Mouse (Mus musculus) cerebral cortex, adult 2 months (tissue): ENCODE results near the gene Cpne4.

Experiments
- WGBS: fragments of 180-500 bp; shearing (Covaris S2); methylation state at CpG from one replicate; pipeline ENCODE4 v1.1.7; 2018; 5-methylcytosine and 5-hydroxymethylcytosine counted together

Cpne4 gene

DNA sequence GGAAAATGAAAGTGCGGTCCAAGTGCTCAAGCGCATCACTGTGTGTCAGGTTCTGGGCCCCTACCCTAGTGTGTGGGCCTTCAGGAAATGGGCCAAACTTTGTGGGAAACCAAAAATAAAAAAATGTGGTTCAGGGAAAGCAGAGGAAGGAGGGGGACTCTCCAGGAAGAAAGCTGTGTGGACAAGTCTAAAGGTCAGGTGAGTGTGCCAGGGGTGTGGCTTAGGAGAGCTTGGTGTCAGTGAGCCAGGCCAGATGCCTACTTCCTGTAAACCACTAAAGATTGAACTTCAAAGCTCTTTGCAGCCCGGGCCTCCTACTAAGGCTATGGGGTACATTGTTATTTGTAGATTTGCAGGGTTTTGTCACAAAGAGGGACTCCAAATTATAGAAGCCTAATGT lies 327.1 kb downstream of the Cpne4 start:
- WGBS: 47% methylated on average over 3 of the region's 3 CpGs

DNA sequence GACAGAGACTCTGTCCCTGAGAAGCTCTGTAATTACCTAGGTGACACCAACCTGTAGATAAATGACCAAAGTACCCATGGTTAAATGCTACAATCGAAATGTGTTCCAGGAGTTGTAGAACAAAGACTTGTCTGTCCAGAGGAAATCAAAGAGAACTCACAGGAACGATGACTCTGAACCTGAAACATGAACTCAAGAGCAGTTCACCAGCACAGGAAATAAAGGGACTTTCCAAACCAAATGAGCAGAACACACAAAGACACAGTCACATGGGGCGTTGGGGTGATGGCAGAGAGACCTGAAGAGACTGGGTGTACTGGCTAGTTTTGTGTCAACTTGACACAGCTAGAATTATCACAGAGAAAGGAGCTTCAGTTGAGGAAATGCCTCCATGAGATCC lies 329.9 kb downstream of the Cpne4 start:
- WGBS: 77% methylated on average over 3 of the region's 3 CpGs

DNA sequence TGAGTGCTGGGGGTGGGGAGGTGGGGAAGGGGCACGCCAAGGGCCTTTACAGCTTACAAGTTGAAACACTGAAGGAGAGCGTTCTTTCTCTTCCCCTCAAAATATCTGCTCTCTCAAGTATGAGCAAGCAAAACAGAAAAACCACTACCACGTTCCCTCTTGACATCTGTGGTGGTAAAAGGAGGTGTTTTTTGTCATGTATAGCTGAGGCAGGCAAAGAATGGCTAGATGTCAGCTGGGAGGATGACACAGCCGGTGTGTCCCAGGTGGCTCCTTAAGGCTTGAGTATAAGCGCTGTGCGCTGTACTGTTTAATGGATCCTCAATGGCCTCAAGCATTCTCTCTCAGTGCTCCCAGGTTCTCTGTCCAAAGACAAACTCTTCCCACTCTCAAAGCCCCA lies 331.5 kb downstream of the Cpne4 start:
- 74% methylated on average over 6 of the region's 6 CpGs for WGBS

DNA sequence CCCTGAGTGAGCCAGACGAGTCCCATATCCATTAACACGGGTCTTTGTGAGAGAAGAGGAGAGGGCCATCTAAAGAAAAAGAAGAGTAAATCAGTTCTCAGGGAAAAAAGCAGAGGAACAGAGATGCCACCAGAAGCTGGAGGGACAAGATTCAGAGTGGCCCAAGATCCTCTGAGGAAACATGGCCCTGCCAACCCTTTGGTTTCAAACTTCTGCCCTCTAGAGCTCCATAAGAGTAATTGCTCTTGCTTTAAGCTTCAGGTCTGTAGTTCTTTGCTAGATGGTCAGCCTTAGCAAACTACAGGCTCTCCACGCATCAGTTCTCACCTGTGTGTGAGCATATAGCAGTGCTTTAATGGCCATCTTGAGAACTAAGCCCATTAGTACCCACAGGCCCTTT lies 343.4 kb downstream of the Cpne4 start:
- WGBS: 83% methylated on average over 3 of the region's 3 CpGs

DNA sequence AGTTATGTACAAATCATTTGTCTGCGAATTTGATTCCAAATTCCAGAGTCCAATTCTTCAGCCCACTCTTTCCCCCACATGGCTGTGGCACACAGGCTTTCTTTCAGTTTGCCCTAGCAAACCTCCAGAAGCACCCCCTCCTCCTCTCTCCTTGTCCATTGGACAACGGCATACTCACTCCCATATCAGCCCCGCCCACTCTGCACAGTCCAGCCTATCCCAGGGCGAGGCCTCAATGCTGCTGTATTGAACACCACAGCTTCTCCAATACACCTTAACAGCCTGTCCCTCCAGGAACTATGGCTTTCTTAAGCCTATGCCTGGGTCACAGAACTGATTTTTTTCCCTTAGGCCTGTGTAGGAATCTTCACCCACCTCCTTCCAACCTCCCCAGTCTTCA lies 348.3 kb downstream of the Cpne4 start:
- 82% methylated on average over 4 of the region's 4 CpGs for WGBS

DNA sequence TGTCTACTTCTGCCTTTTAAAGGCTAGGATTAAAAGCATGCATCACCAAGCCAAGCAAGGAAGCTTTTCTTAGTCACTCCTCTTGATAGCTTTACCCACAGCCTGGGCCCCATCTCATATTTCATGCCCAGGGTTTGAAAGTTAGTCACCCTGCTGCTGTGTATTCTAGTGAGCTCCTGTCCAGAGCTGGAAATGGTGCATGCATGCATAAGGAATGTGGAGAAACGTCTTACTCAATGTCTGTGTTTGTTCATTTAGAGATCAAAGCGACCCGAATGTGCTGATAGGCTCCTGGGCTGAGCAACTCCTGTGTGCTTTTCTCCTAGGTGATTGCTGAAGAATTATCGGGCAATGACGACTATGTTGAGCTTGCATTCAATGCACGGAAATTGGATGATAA lies 354.0 kb downstream of the Cpne4 start:
- WGBS: 69% methylated on average over 6 of the region's 6 CpGs

DNA sequence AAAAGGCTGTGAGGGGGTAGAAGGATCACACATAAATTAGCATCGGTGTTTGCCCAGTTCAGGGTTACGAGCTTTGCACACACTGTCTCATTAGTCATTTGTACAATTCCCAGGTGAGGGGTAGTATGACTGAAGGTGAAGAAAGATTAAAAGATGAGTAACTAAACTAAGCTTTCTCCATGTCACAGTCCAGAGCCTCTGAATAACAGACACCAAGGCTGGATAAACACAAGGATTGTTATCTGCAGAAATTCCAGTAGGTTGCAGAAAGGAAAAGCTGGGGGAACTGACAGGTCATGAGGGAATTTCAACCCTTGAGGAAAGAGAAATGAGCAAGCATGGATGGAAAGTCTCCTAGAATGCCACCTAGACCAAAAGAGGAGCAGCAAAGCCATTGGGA lies 354.7 kb downstream of the Cpne4 start:
- WGBS: 84% methylated on average over 2 of the region's 2 CpGs

DNA sequence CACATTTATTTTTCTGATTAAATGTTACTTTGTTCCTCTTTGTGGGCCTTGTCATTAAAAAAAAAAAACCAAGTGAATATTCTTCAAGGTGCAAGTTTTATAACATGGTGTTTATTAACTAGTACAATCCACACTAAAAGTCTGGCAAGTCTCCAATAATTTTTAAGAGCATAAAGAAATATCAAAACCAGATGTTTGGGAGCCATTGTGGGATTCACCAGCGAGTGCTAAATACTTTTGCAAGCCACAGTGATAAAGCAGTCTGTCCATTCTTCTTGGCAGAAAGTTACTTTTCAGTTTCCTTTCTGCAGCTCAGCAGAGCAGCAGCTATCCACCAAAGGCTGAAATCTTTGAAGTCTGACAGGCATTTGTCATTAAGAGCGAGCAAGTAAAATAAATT lies 365.6 kb downstream of the Cpne4 start:
- WGBS: 71% methylated on average over 2 of the region's 2 CpGs

DNA sequence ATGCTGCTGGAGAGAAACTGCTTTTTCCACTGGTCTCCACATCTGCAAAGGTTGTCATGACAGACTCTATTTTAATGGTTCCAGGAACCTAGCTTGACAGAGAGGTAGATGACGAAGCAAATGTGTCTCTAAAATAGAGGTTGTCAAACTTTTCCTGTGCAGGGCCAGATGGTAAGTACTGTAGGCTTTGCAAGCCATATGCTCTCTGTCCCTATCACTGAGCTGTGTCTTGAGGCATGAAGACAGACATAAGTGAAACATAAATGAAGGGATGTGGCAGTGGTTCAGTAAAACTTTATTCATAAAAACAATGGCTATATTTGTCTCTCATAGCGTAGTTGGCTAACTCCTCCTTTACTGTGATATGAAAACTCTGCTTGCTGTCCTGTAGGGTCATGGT lies 366.2 kb downstream of the Cpne4 start:
- WGBS: 42% methylated on average over 2 of the region's 2 CpGs

DNA sequence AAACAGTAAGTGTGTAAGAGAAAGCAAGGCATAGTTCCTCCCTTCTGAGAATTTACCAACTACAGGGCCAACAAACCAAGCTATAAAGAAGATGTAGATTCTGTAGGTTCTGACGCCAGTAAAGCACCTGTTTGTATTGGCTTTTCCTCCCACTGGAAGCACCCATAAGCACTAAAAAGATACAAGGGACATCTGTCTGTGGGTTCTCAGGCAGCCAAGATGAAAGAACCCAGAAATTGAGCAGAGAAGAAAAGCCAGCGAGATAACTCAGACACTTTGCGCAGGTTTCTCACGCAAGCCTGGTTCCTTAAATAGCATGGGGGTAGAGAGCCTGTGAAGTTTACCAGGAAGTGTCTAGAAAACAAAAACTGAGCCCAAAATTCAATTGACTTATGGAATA lies 374.1 kb downstream of the Cpne4 start:
- WGBS: 59% methylated on average over 4 of the region's 4 CpGs

DNA sequence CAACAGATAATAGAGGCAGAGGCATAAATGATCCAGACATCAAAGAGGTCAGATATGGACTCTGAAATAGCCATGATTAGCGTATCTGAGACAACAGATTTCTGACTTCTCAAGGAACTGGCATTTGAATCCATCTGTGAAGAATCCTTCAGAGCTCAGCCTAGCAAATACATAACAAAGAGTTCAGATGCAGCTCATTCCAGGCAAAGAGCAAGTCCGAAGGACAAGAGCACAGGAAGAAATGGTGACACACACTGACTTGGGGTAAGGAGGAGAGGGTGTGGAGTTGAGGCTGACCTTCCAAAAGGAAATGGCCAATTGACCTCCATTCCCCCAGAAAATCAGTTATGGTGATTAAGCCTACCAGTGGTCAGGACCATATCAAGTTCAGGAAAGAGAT lies 375.0 kb downstream of the Cpne4 start:
- WGBS: 79% methylated on average over 2 of the region's 2 CpGs

DNA sequence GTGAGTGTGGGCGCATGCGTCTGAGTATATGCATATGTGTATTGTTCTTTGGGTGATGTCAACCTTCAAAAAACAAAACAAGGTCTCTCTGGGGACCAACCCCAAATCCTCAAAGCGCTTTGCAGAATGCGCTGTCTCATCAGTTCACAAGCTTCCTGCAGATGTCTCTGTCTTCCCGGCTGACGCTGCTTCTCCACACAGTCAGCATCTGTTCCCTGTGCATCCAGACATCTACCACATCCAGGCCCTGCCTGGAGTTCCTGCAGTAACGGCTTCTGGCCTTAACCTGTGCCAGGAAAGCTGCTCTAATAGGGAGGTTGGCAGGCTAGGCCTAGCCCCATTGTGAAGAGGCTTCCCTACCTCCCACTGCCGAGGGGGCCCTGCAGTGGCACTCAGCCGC lies 381.7 kb downstream of the Cpne4 start:
- WGBS: 63% methylated on average over 9 of the region's 9 CpGs

DNA sequence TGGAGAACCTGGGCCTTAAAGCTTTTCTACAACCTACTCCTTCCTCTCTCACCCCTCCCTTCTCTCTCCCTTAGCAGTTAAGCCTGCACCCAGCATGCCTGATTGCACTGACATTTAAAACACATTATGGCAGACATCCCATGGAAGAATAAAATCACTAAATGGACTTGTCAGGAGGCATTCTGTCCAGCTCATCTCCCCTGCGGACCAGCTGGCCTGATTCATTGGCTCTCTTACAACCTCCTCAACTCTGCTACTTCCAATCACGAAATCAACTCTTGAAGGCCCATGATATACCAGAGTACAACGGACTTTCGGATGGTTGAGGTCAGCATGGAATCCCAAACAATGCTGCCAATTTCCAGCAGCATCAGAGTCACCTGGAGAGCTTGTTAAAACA lies 393.3 kb downstream of the Cpne4 start:
- 80% methylated on average over 4 of the region's 4 CpGs for WGBS

DNA sequence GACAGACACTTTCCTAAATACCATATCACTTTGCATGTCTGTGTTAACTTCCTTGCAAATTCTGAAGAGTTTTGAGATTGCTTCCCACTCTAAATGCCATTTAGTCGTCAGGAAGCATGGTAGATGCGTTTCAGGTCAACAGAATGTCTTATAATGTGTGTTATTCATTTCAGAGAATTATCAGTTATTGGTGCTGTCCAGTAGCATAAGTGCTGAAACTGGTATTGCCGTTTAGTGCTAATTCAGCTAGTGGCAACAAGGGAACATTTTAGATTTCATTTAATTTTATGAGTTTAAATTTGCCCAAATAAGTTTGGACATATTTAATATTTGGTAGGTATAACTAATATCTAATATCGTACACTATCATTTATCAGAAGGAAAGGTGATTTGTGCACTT lies 403.5 kb downstream of the Cpne4 start:
- 75% methylated on average over 4 of the region's 4 CpGs for WGBS

DNA sequence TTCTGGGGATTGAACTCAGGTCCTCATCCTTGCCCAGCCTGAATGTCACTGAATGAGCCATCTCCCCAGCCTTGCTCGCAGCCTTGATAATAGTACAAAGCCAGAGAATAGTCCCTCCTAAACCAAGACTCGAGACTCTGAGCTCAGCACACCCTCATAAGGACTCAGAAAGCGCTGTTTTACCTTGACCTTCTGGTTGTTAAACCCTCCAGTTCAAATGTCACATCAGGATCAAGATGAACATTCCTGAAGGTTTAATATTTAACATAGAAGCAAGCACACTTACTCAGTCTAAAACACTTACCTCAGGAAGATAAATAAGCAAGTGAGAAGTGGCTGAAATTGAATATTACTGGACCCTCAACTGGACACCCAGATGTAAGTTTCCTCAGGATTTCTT lies 405.1 kb downstream of the Cpne4 start:
- 75% methylated on average over 3 of the region's 3 CpGs for WGBS

DNA sequence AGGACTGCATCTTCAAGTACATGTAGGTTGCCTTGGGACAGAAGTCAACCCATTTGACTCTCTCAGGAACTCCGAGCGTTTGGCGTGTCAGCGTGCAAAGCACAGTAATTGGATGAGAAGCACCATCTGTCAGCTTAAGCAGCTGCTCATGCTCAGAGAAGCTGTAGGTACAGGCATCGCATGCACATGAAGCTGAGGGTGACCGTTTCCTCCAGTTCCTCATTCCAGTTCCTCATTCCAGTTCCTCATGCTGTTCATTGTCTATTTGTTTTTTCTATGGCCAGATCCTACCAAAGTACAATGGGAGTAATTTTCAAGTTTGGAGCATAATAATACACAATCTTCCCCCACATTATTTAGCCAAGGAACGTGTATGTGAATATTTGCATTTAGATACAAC lies 425.7 kb downstream of the Cpne4 start:
- 68% methylated on average over 7 of the region's 7 CpGs for WGBS

DNA sequence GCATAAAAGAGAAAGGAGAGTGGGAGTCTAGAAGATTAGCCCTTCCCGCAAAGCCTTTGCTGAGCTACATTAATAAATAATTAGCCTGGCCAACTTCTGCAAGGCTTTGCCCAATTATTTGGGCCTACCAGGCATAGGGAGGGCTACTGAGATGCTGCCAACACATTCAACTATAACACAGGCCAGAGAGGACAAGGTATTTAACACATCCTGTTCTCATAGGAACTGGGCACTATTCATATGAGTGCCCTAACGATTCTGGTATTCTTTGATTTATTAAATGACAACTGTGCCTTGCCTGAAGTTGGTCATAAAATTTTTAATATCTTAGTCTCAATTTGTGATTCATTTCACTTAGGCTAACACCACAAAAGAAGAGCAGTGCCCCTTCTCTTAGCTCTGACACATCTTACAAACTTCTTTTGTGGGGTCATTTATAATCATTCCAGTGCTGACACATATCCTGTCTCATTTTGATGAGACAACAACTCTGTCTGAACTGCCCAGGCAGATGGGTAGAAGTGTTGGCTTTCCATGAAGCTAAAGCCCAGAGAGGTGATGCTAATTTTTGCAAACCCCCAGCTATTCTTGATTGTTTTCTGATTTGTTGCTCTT lies 435.0 kb downstream of the Cpne4 start:
- WGBS: 71% methylated on average over 2 of the region's 2 CpGs

DNA sequence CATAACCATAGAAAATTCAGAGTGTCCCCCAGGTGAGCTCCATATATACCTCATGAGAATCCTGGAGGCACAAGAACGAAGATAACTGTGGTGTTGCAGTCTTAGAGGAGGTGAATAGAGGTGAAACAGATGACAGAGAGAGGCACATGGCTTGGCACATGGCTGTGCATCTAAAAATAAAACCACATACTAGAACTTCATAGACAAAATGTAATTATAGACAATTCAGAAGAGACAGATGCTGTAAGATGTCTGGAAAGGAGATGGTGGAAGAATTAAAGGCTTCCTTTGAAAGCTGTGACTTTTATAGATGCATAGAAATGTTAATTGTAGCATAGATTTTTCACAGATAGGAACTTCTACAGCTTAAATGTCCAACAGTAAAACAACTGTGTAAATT lies 451.1 kb downstream of the Cpne4 start:
- 31% methylated on average over 1 of the region's 1 CpGs for WGBS

DNA sequence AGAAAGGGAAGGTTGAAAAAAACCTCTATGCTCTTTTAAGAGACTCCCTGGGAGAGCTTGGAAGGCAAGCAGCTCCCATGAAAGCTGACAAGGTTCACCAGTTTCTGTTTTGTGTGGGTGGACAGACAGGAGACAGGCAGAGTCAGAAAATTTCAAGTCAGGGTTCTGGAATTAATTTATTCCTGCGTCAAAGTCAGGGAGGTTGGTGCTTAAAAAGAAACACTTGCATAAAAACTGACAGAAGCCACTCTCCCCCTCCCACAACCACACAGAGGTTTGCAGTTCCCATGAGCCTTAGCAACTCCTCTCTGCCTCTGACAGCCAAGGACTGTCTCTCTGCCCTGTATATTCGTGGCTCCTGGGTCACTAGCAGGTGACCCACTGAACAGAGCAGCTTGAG lies 463.6 kb downstream of the Cpne4 start:
- 16% methylated on average over 2 of the region's 2 CpGs for WGBS

DNA sequence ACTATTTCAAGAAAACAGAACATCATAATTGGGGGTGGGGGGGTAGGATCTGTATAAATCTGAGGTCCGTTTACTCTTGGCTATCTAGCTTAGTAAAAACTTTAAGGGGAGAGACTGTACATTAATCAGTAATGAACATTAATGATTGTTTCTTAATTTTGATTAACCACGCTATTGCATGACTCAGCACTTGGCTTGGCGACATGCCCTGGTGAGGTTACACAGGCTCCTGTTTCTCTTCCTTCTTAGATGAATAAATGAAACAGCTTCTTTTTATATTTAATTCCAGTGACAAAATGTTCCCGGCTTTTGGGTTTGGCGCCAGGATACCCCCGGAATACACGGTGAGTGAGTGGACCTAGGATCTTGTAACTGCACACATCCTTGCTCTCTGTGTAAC lies 471.1 kb downstream of the Cpne4 start:
- WGBS: 82% methylated on average over 7 of the region's 7 CpGs

DNA sequence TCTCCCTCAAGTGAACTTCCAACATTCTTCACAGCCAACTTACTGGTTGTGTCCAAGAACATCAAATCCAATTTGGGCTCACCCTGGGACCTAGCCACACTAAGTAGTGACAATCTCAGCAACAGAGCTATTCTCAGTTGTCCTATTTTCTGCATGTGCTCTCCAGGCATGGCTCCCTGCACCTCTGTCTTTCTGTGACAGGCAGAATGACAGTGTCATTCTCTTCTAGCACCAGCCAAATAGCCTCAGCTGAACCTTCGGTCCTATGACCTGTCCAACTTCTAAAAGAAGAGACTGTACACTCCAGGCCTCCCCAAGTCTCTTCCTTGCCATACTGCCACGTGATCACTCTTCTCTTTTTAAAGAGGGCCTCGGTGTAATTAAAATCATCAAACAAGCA lies 481.2 kb downstream of the Cpne4 start:
- WGBS: 77% methylated on average over 3 of the region's 3 CpGs

DNA sequence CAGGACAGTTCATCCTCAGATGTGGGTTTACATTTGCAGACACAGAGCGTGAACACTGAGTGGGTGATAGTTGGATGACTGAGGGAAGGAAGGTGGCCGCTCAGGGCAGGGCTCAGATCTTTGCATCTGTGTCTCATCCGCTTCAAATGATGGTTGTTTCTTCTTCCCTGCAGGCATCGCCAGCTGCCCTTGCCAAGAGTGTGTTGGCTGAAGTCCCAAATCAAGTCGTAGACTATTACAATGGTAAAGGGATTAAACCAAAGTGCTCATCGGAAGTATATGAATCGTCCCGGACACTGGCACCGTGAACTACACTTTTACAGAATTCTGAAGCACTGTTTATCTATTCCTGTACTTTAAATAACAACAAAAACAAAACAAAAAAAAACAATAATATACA lies 485.5 kb downstream of the Cpne4 start:
- 45% methylated on average over 9 of the region's 9 CpGs for WGBS

DNA sequence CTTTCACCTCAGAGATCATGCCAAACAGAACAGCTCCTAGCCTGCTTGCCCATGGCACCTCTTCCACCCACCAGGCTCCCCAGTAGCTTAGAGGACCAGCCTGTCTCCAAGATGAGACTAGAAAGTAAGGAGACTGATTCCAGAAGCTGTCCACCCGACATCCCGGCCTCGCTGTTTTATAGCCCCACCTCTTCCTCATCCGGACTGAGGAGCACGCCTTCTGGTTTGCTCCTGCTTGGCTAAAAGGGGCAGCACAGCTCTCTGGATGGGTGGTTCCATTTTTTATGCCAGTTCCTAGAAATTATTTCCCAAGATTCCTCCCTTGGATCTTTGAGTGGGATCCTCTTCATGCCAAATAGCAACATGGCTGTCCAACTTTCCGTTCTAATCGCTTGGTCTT lies 486.6 kb downstream of the Cpne4 start:
- WGBS: 80% methylated on average over 7 of the region's 7 CpGs

DNA sequence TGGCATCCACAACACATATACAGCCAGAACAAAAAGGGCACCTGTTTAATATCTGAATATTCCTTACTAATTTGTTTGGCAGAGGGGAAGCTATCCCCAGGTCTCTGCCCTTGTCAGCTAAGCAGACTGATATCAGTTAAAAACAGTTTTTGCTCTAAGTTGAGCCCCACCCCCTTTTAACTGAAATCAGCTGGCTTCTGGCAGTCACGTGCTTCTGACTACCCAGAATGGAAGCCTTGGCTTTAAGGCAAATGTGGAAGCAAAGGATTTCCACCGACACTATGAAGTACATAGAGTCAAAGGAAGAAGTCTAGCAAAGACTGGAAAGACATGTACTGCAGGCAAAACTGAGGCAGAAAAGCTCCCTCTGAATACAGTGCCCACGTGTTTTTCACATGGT lies 490.8 kb downstream of the Cpne4 start:
- WGBS: 50% methylated on average over 3 of the region's 3 CpGs

DNA sequence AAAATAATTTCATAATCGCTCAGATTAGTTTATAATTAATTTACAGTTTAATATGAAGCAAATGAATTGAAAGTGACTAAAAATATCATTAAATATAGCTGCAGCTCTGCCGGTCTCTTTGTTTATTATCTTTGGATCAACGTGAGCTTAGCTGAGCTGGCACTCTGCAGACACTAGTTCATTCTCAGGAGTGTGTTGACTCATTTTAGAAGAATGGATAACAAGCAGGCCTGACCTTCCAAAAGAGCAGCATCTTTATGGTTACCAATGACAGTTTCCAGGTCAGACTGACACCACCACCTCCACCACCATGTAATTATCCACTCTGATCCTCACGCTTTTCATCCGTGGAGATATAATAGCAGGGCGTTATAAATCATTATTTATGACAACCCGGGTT lies 498.9 kb downstream of the Cpne4 start:
- WGBS: 75% methylated on average over 7 of the region's 7 CpGs
